Mouse (Mus musculus): ENCODE measurements around the gene Arhgap8.

- TF ChIP-seq CTCF (conservative IDR thresholded peaks at IDR 0.05 in 1 of 2, IDR thresholded peaks at IDR 0.05 in 1 of 2; ENCODE audit: low read depth in 2 of 2, low read length in 2 of 2) (peak in 1 of 2 experiments; percentile 5; a peak in 1 of 4 replicates), EP300 (IDR thresholded peaks at IDR 0.05; ENCODE audit: low read length) (no peak), MEF2A (IDR thresholded peaks at IDR 0.05; ENCODE audit: borderline replicate concordance, low read depth, low read length) (no peak), ETS1 (conservative IDR thresholded peaks at IDR 0.05; ENCODE audit: low read depth, low read length) (no peak), ELF1 (IDR thresholded peaks at IDR 0.05; ENCODE audit: low read depth, low read length) (no peak), POLR2A (IDR thresholded peaks at IDR 0.05; ENCODE audit: low read depth, low read length) (no peak), GABPA (IDR thresholded peaks at IDR 0.05; ENCODE audit: insufficient replicate concordance, low read depth, low read length) (no peak), POLR2AphosphoS2 (IDR thresholded peaks at IDR 0.05; ENCODE audit: low read depth, low read length) (no peak), MAFK (IDR thresholded peaks at IDR 0.05; ENCODE audit: insufficient replicate concordance, low read length) (no peak), E2F4 (IDR thresholded peaks at IDR 0.05; ENCODE audit: insufficient replicate concordance, low read depth, low read length) (no peak)
These were observed 27.2 kb upstream of the Arhgap8 start for GRCm38 (mm10) chr15:84692645-84693044.
